Mouse (Mus musculus) forebrain, embryonic 16.5 days (tissue): ENCODE results near the gene Cacna2d1. TPM values are rescaled to one million over a fixed set of nuclear protein-coding genes. Genes with fewer than 3 reads are reported as not detected.
A peak's percentile ranks its signal among the peaks of the same experiment; 100 is the strongest.

ENCODE experiments used
- ATAC-seq: fragments of 200-750 bp; cut with Nextera tagmentation; 2 replicates; pipeline ENCODE4 v1.8.0; 2017; ENCODE audit warnings: mild to moderate bottlenecking, moderate library complexity
- H3K27ac ChIP-seq: fragments of 300-500 bp; sonication (generic); 2 replicates; pipeline ENCODE4 v1.5.1; 2014; ENCODE audit warnings: low read length, control low read depth
- H3K27me3 ChIP-seq: fragments of 300-500 bp; sonication (generic); replicated peaks from 2 replicates; pipeline ENCODE4 v1.6.1; 2014; ENCODE audit warnings: low read length; ENCODE audit not compliant: control insufficient read depth, insufficient read depth
- H3K36me3 ChIP-seq: fragments of 300-500 bp; sonication (generic); 2 replicates; pipeline ENCODE4 v1.6.1; 2014; ENCODE audit not compliant: control insufficient read depth, insufficient read depth
- H3K4me1 ChIP-seq: fragments of 300-500 bp; sonication (generic); replicated peaks from 2 replicates; pipeline ENCODE4 v1.6.1; 2014; ENCODE audit warnings: low read length; ENCODE audit not compliant: control insufficient read depth, insufficient read depth
- H3K4me2 ChIP-seq: fragments of 300-500 bp; sonication (generic); 2 replicates; pipeline ENCODE4 v1.6.1; 2014; ENCODE audit warnings: mild to moderate bottlenecking, low read length, control low read depth
- H3K4me3 ChIP-seq: fragments of 300-500 bp; sonication (generic); replicated peaks from 2 replicates; pipeline ENCODE4 v1.5.1; 2014; ENCODE audit warnings: mild to moderate bottlenecking, low read length, control low read depth
- H3K9ac ChIP-seq: fragments of 300-500 bp; sonication (generic); replicated peaks from 2 replicates; pipeline ENCODE4 v1.6.1; 2014; ENCODE audit warnings: low read depth, low read length, control low read depth
- H3K9me3 ChIP-seq: fragments of 300-500 bp; sonication (generic); 2 replicates; pipeline ENCODE4 v1.6.1; 2016; ENCODE audit warnings: low read length; ENCODE audit not compliant: control insufficient read depth
- WGBS: fragments of 180-500 bp; shearing (Covaris S2); extraction: QIAGEN DNeasy Blood & Tissue Kit; methylation state at CpG from one replicate; pipeline ENCODE4 v1.1.7; 2014; 5-methylcytosine and 5-hydroxymethylcytosine counted together
- polyA plus RNA-seq: library from polyadenylated mRNA; unstranded; fragments of >200 nt; fragmentation: Nextera tagmentation; extraction: Ambion mirVana; gene quantifications from 2 replicates; pipeline ENCODE4 v1.2.1, GENCODE M21; 2015

The Cacna2d1 gene
- 33.9 and 37.5 TPM in 2 replicates for polyA plus RNA-seq

DNA sequence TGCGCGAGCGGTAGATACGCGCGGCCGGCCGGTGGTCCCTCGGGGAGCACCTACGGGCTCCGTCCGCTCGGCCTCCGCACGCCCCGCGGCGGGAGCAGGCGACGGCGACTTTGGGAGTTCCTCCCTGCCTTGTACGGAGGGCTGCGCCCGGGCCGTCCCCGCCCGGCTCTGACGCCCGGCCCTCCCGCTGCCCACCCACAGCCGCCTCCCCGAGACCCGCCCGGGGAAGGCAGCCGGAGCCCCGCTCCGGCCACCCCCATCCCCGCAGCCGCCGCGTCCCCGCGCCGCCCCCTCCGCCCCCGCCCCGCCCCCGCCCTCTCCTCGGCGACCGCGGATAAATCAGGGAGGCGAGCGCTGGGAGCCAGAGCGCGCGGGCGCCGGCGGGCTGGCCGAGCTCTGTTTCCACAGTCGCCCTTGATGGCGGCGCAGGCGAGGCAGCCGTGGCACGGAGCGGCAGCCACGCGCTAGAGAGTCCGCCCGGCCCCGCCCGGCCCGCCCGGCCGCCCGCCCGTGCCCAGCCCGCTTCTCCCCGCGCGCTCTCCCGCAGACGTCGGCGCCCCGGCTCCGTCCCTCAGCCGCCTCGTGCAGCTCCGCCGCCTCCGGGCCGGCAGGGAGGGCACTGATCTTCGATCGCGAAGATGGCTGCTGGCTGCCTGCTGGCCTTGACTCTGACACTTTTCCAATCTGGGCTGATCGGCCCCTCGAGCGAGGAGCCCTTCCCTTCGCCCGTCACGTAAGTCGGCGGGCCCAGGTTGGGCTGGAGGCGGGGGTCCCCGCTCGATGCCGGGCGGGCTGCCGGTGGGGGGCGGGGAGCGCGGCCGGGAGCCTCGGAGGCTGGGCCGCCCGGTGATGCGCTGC is at the start of gene Cacna2d1:
Gene Cacna2d1 (plus strand): TSS at position 316 of the 858 bp plus-strand sequence.
- WGBS, result under 1% methylated on average over 83 of the region's 120 CpGs
- H3K27me3 ChIP-seq, result peaks cover 2% of the 10 kb centered on the region; the same call in 1 of the 2 replicates
- H3K4me1 ChIP-seq, result peaks cover 15% of the 10 kb centered on the region; the same call in 1 of the 2 replicates
- H3K9me3 ChIP-seq, result no peaks in the 10 kb centered on the region
- no peaks in the 10 kb centered on the region for H3K36me3 ChIP-seq
- peak within 1 kb of the TSS; percentile 78 for H3K4me2 ChIP-seq
- H3K9ac ChIP-seq, result peak within 1 kb of the TSS; percentile 89
- peak within 1 kb of the TSS; percentile 80 for H3K4me3 ChIP-seq
- peak within 1 kb of the TSS; percentile 96 for H3K27ac ChIP-seq
- peak; percentile 82 for ATAC-seq

DNA sequence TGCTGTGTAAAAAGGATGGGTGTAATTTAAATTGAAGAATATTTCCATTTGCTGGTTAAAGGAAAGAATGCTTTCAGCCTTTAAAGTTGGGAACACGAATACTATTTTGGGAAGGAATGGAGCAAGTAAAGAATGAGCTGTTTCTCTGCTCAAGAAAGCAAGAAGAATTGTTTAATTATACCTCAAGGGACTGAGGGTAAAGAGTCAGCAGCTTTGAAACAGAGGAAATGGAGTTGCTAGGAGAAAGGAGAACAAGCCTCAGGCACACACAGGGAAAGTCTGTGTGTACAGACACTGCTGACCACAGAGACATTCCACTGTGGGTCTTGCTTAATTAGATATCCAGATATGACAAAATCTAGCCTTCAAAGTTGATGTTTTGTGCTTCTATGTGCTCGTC is 39.4 kb upstream of the Cacna2d1 start:
- Histone ChIP-seq H3K27ac (no peak overlapping the region), H3K36me3 (no peaks in the 10 kb centered on the region), H3K9me3 (no peaks in the 10 kb centered on the region), H3K4me1 (no peaks in the 10 kb centered on the region), H3K4me3 (no peak overlapping the region), H3K9ac (no peak overlapping the region), H3K27me3 (no peaks in the 10 kb centered on the region), H3K4me2 (no peak overlapping the region)
- ATAC-seq, result no peak
- WGBS, result 64% methylated on average over 2 of the region's 2 CpGs

DNA sequence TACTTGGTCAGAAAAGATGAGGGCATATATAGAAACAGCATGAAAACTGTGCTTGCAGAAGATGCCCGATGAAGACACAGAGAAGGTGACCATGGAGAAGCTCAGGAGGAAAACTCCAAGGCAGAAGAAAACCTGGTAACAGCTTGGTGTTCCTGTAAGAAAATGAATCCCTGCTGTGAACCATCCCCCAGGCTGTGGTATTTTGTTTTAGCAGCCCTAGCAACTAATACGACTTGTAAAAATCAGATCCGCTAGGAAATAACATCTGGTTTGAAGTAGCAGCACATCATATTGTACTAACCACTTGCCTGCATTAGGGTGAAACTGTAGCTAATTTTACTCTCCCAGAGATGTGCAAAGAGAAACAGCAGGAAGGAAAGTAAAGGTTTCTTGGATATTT is 37.8 kb upstream of the Cacna2d1 start:
- no peak overlapping the region for H3K27ac ChIP-seq
- ATAC-seq, result no peak
- H3K9ac ChIP-seq, result no peak overlapping the region
- H3K4me3 ChIP-seq, result no peak overlapping the region
- no peaks in the 10 kb centered on the region for H3K4me1 ChIP-seq
- no peaks in the 10 kb centered on the region for H3K36me3 ChIP-seq
- WGBS, result 83% methylated on average over 3 of the region's 3 CpGs
- H3K9me3 ChIP-seq, result no peaks in the 10 kb centered on the region
- no peak overlapping the region for H3K4me2 ChIP-seq
- no peaks in the 10 kb centered on the region for H3K27me3 ChIP-seq

DNA sequence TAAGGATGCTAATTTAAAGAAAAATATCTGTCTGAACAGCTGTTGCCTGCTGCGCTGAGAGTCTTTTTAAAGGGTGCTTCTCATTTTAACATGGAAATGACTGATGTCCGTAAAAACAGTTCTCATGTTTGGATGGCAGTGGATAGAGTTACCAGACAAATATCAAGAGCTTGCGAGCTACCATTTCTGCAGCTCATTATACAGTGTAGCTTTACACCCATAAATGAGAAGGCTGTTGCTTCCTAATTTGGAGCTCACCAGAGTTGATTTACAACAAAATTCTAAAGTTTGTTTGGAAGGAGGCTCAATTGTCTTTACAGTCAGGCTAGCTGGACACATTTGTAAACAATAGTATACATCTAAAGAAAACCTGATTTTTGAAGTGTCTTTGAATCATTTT is 28.0 kb upstream of the Cacna2d1 start:
- Histone ChIP-seq H3K4me1 (no peaks in the 10 kb centered on the region), H3K9ac (no peak overlapping the region), H3K27me3 (no peaks in the 10 kb centered on the region), H3K27ac (no peak overlapping the region), H3K4me2 (no peak overlapping the region), H3K9me3 (no peaks in the 10 kb centered on the region), H3K36me3 (no peaks in the 10 kb centered on the region), H3K4me3 (no peak overlapping the region)
- 61% methylated on average over 3 of the region's 3 CpGs for WGBS
- ATAC-seq, result no peak

DNA sequence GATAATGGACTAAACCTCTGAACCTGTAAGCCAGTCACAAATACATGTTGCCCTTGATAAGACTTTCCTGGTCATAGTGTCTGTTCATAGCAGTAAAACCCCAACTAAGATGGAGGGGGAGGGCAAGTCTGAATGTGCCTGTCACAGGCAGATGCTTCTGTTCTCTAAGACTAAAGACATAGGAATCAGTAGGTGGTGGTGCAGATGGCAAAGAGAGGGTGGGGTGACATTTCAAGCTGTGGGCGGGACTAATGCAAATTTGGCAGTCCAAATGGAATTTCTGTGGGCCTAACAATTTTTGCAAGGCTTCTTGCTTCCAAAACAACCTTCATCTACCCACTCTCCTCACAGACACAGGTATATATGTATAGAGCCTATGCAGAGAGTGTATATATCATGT is 19.6 kb upstream of the Cacna2d1 start:
- no peaks in the 10 kb centered on the region for H3K9me3 ChIP-seq
- no peaks in the 10 kb centered on the region for H3K27me3 ChIP-seq
- no peak overlapping the region for H3K4me3 ChIP-seq
- no peak overlapping the region for H3K27ac ChIP-seq
- no peak overlapping the region for H3K9ac ChIP-seq
- ATAC-seq, result no peak
- no peaks in the 10 kb centered on the region for H3K4me1 ChIP-seq
- no peaks in the 10 kb centered on the region for H3K36me3 ChIP-seq
- WGBS, result 53% methylated on average over 1 of the region's 1 CpGs
- H3K4me2 ChIP-seq, result no peak overlapping the region

DNA sequence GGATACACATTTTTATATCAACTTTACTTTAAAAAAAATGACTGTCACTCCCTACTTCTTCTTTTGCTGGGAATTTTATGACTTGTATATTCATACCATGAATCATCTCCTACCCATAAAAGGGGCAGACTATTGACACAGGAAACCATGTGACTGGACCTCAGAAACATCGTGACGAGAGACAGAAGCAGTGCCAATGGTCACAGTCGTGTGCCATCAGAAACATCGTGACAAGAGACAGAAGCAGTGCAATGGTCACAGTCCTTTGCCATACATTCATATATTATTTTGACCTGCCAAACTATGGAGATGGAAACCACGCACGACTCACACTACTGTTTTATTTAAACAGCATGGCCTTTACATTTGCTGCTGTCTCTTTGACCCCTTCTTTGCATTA is 6.0 kb upstream of the Cacna2d1 start:
- Histone ChIP-seq H3K36me3 (no peaks in the 10 kb centered on the region), H3K4me2 (no peak overlapping the region), H3K9ac (no peak overlapping the region), H3K27me3 (peaks cover 2% of the 10 kb centered on the region; the same call in 1 of the 2 replicates), H3K4me1 (peaks cover 7% of the 10 kb centered on the region; the same call in 1 of the 2 replicates), H3K4me3 (no peak overlapping the region), H3K27ac (no peak overlapping the region), H3K9me3 (no peaks in the 10 kb centered on the region)
- WGBS, result 59% methylated on average over 6 of the region's 6 CpGs
- no peak for ATAC-seq

DNA sequence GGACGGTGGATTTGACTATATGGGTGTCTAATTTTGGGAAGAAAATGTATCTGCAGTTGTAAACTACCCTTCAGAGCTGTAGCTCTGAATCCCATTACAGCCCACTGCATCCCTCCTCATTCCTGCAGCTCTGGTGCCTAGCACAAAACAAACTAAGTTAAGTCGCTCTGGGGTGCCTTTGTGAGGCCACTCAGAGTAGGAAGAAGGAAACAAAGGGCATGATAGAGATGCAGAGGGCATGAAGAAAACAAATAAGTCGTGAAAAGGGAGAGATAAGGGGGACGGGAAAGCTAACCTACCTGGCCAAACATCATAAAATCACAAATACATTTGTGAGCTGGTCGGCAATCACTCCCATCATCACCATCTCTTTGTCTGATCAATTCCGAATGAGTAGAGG is 1.5 kb upstream of the Cacna2d1 start:
- peaks cover 2% of the 10 kb centered on the region; the same call in 1 of the 2 replicates for H3K27me3 ChIP-seq
- no peak for ATAC-seq
- H3K4me2 ChIP-seq, result peak overlapping the region; percentile 78
- H3K36me3 ChIP-seq, result no peaks in the 10 kb centered on the region
- no peaks in the 10 kb centered on the region for H3K9me3 ChIP-seq
- peak overlapping the region; percentile 80 for H3K4me3 ChIP-seq
- 10% methylated on average over 6 of the region's 6 CpGs for WGBS
- peak overlapping the region; percentile 89 for H3K9ac ChIP-seq
- peak overlapping the region; percentile 50 for H3K27ac ChIP-seq
- peaks cover 15% of the 10 kb centered on the region; the same call in 1 of the 2 replicates for H3K4me1 ChIP-seq

DNA sequence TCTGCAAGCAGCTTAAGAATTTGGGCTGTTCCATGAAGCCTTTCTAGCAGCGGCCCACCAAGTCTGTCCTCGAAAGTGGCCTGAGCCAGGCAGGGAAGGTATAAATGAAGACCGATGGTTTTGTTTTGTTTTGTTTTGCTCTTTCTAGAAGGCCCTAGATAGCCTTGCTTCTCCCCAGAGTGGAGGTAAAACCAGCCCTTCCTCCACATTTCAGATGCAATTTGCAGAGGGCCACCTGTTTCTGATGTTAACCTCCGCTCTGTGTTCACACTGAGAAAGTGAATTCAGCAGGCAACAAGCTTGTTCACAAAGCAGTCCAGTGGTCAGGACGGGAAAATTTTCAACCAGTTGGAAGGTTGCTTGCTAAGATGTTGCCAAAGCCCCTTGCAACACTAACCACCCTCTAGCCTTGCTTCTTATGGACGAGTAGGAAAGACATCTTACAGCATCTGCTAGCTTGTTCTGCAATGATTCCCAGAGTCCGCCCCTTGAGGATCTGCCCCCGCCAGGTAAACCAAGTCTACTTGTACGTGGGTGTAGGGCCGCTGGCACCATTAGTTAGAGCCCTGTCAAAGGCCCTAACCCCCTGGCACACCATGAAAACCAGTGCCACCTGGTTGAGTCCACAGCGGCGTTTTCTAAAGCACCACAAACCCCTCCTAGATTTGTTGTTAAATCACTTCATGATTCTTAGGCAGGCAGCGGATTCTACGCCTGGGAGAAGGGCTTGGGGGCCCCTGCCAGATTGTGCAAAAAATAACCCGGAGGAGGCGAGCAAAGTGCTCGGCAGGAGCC is 713 bp upstream of the Cacna2d1 start:
- 5% methylated on average over 17 of the region's 17 CpGs for WGBS
- Histone ChIP-seq H3K9ac (peak overlapping the region; percentile 89), H3K9me3 (no peaks in the 10 kb centered on the region), H3K27me3 (peaks cover 2% of the 10 kb centered on the region; the same call in 1 of the 2 replicates), H3K4me1 (peaks cover 15% of the 10 kb centered on the region; the same call in 1 of the 2 replicates), H3K36me3 (no peaks in the 10 kb centered on the region), H3K4me2 (peak overlapping the region; percentile 78), H3K27ac (peak overlapping the region; percentile 96), H3K4me3 (peak overlapping the region; percentile 80)
- peak; percentile 0 for ATAC-seq

DNA sequence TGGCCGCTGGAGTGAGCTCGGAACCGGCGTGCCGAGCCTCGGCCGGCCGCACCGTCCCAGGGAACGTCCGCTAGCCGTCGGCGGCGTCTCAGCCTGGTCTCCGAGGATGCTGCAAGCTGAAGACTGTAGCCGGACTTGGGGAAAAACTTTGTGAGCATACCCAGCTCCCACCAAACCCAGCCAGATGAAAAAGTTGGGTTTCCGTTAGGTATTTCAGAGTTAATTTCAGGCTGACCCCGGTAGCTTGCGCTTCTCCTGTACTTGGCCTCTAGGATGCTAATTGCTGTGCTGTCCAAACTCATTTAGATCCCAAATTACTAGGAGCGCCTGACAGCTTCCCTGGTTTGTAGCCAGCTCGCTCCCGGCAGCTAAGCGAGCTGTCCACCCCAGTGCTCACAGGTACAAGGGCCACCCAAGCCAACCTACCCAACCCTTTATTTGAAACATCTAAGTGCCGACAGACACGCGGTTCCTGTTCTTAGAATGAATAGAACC is 790 bp downstream of the Cacna2d1 start:
- WGBS, result under 1% methylated on average over 27 of the region's 27 CpGs
- Histone ChIP-seq H3K4me1 (peaks cover 15% of the 10 kb centered on the region; the same call in 1 of the 2 replicates), H3K36me3 (no peaks in the 10 kb centered on the region), H3K27me3 (peaks cover 2% of the 10 kb centered on the region; the same call in 1 of the 2 replicates), H3K4me3 (peak overlapping the region; percentile 80), H3K27ac (peak overlapping the region; percentile 96), H3K9me3 (no peaks in the 10 kb centered on the region), H3K9ac (peak overlapping the region; percentile 89), H3K4me2 (peak overlapping the region; percentile 78)
- peak; percentile 11 for ATAC-seq
